Mouse (Mus musculus) left cerebral cortex, adult 11 months (tissue): ENCODE results near the gene Sox5.

Experiments
- DNase-seq: peaks from one replicate; pipeline ENCODE4 v3.0.0; 2022; ENCODE audit warnings: low spot score

The Sox5 gene

DNA sequence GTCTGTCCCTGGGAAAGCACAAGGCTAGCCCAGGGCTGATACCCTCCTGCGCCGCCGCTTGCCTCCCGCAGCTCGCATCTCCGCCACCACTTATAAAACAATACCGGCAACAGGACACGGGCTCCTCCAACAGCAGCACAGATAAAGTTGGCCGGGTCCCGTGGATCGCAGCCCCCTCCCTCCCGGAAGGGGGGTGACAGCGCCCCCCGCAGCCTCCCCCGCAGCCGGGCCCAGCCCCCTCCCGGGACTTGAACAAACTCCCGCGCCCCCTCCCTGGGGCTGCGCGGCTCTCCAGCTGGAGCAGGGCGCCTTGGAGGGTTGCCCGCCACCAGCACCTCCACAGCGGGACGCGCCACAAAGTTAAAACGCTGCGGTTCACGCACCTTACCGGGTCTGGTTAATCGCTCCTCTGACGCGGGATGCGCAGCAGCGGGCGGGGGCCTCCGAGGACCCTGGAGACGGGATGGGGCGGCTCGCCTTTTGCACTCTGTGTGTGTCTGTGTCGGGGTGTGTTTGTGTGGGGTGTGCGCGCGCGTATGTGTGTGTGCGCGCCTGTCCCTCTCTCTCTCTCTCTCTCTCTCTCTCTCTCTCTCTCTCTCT, at the start of gene Sox5:
TSS of gene Sox5 (minus strand) at position 547 of the 600 bp plus-strand sequence.
- peak; percentile 9 for DNase-seq

DNA sequence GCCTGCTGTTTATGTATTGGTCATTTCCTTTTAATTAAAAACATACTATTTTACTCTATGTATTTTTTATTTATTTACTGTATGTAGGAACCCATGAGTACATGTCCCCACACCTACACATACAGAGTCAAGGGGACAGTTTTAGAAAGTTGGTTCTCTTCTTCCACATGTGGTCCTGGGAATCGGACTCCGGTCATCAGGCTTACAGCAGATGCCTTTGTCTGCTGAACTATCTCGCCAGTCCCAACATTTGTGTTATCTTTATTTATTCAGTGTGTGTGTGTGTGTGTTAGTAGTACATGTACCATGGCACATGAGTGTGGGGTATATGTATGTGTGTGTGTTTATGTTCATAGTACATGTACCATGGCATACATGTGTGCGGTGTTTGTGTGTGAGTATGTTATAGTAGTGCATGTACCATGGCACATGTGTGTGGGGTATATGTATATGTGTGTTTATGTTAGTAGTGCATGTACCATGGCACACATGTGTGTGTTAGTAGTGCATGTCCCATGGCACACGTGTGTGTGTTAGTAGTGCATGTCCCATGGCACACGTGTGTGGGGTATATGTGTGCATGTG, 43.3 kb upstream of the Sox5 start:
- no peak for DNase-seq

DNA sequence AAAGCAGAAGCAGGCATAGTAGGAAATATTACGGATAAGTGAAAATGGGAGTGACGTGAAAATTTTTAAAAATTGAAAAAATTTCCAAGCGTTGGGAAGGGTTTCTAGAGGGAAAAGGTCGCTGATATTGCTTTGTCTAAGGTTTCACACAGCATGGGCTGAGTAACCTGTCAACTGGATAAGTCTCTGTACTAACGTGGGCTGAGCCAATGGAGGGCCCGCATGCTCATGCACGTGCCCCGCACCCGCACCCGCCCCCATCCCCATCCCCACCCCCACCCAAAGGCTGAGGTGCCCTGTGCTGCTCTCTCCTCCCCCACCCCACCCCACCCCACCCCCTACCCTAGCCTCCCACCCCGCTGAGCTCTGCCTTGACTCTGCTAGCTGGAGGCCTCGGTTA, 42.4 kb upstream of the Sox5 start:
- no peak for DNase-seq

DNA sequence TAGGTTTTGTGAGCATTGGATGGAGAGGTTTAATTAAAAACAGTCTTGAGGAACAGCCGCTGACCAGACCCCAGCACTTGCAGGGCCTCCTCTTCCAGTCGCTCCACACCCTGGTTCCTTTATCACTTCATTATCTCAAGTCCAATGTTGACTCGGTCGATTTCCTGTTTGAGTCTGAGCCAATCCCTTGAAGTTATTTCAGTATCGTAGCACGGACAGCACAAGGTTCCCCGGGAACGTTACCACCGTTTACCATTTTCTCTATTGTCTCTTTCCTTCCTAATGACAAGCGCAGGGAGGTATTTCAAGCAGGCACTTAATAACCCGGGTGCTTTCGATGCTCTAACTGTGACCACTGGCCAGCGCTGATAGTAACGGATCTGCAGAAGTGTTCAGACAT, 40.8 kb upstream of the Sox5 start:
- DNase-seq: no peak

DNA sequence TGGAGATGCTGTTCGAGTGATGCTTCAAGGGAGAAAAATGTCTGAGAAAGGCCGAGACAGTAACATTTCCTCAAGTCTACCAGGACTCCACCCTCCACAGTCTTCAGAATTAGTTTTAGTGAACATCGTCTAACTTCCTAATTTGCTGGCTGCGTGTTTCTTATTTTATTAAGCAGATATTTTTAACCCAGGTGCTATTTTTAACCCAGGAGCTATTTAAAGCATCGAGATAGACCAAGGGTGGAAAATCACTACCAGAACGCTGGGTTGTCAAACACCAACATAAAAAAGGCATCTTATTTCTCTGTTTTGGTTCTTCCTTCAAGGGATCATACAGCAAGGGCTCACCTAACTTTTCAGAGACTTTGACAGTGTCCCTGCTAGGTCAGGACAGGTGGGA, 39.2 kb upstream of the Sox5 start:
- DNase-seq: no peak

DNA sequence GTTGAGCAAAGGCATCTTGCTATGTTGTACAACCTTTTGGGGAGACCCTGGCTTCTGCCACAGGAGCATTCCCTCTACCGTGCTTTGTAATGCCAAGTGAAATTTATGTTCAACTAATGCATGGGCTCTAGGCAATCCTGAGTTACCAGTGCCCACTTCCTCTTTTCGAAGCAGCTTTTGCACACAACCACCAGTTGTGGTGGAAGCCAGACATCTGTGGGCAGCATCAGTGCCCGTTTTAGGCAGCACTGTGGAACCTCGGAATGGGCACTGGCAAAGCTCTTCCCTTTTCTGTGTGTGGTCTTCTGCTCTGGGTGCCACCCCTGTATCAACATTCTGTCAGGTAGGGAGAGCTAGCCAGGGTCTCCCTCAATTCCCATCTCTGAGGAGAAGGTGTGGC, 36.2 kb upstream of the Sox5 start:
- DNase-seq: peak; percentile 12

DNA sequence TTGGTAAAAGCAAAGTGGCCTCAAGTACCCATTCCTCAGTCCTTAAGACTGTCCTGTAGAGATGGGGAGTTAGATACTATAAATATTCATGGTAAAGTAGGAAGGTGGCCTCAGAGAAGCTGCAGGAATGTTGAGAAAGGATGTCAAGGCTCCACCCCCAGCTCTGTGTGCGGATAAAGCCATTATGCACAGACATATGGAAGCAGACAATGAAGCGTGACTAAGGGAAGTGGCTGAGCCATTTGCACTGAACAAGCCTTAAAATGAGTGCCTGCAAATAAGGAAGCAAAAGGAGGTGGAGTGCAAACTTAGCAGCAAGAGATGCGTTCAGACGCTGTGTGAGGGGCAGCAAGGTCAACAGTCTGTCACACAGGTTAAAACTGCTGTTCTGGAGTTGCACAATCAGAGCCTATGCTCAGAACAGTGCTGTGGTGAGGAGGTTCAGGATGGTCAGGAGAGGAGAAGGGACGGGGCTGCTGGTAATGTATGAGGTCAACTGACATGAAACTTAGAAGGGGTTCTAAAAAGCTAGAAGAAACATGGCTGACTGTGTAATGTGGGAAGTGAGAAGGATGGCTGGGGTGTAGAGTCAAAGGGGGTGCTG, 35.7 kb upstream of the Sox5 start:
- no peak for DNase-seq

DNA sequence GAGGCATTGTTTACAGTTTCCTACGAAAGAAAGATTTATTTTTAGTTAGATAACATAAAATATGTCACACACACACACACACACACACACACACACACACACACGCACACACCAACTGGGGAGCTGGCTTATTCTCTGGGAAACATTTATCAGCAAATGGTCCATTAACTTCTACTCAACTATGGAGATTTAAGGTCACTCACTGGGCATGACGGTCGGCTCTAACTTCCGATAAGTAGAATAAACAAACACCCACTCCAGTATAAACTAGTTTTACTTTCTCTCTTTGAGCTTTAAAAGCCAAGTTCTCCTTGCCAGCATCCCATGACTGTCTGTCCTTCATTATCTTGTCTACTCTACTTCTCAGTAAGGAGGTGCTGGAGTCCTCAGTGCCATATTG, 33.8 kb upstream of the Sox5 start:
- no peak for DNase-seq

DNA sequence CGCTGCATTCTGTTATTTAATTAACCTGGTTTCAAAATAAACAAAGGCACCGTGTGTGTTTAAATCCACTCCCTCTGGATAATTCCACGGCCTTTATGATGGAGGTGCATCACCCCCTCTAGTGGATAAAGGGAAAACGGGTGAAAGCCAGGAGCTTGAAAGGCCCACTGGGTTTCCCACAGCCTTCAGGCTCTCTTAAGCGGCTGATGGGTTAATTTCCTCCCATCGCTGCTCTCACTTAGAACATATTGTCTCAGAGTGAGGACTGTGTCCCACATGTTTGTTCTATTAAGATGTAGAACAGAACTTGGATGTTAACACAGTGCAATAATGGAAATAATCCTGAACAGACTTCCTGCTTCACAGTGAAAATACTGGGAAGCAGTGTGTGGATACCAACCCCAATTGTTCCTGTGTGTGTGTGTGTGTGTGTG, 33.2 kb upstream of the Sox5 start:
- DNase-seq: peak; percentile 17

DNA sequence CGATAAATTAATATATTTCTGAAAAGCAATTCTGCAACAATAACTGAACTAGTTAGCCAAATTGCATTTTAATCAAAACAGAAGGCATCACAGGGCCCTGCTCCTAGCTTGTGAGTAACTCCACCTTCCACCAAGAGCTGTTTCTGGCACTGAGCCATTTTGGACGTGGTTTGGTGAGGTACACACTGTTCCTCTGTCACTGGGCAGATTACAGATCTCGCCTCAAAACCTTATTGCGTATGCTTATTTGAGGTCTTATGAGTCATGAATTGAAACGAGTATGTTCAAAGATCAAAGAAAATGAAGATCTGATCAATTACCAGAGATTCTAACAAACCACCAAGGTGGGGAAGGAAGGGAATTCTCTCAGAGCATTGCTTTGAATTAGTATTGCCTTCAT, 22.5 kb upstream of the Sox5 start:
- no peak for DNase-seq

DNA sequence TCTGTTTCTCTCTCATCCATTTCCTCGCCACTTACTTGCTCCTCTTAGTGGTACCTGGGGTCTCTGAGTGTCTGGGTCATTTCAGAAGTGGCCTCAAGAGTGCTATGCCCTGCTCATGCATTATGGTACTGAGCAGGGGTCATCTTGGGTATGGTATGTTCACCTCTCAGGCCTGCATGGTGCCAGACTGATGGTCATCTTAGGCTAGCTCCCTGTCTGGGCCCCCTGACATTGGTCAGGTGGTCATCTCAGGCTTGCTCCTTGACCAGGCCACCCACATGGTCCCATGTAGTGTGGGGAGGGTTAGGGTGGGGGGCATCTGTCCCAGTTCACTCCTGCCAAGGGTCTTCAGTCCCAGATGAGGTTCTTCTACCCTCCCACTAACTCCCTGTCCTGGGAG, 21.3 kb upstream of the Sox5 start:
- DNase-seq: no peak

DNA sequence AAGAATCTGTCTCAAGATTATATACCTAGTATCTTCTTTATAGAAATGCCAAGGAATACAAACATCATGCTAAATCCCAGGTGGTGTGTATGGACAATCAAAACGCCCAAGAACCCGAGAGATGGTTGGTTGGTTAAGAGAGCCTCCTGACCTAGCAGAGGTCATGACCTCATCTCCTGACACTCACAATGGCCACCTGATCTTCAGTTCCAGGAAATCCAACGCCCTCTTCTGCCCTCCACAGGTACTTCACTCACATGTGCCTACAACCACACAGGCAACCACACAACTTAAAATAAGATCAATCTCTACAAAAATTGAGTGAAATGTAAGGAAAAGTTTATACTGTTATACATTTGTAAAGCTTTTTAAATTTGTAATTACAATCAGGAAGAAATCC, 12.6 kb upstream of the Sox5 start:
- no peak for DNase-seq

DNA sequence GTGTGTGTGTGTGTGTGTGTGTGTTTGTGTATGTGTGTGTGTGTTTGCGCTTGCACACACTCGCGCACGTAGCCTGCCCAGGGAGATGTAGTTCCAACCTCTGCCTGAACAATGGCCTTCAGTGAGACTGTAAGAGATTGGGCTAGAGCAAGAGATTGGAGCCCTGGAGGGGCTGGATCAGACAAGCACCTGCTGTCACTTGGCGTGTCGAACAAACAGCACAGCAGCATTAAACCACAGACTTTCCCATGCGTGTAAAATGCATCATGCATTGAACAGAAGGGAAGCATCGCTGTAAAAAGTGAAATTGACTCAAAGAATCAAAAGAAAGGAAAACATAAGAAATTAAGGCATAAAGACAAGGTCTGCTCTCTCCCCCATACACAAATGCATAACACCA, 11.1 kb upstream of the Sox5 start:
- DNase-seq: no peak

DNA sequence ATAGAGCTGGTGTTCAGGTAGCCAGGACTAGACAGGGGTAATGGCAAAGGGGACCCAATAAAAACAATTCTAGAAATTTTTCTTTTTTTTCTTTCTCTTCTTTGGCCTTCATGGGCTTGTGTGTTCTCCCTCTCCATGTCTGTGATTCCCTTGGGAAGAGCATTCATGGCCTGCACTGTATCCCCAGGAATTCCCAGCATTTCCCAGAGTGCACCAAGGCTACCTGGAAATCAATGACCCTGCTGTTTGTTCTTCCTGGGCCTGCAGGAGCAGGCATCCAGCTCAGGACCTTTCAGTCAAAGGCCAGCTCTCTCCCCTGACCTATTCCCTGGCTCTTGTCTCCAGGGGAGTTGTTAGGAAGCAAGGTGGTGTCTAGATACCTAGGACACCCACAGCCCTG, 1.5 kb upstream of the Sox5 start:
- no peak for DNase-seq

DNA sequence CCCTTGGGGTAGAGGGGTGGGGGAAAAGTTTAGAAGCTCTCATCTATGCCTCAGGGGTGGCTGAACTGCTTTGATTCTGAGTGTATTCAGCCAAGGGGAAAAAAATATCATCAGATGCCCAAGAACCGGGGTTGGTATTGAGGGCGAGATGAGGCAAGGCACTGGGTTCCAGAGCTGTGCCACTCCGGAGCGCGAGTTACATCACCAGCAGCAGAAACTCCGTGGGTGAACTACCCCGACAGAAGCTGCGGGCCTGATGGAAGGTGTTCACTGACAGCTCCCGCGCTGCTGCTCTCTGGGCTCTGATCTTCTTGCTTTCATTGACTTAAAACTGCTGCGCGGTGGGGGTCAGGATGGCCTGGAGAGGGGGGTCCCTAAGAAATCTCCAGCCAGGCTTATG, 1.1 kb upstream of the Sox5 start:
- no peak for DNase-seq

DNA sequence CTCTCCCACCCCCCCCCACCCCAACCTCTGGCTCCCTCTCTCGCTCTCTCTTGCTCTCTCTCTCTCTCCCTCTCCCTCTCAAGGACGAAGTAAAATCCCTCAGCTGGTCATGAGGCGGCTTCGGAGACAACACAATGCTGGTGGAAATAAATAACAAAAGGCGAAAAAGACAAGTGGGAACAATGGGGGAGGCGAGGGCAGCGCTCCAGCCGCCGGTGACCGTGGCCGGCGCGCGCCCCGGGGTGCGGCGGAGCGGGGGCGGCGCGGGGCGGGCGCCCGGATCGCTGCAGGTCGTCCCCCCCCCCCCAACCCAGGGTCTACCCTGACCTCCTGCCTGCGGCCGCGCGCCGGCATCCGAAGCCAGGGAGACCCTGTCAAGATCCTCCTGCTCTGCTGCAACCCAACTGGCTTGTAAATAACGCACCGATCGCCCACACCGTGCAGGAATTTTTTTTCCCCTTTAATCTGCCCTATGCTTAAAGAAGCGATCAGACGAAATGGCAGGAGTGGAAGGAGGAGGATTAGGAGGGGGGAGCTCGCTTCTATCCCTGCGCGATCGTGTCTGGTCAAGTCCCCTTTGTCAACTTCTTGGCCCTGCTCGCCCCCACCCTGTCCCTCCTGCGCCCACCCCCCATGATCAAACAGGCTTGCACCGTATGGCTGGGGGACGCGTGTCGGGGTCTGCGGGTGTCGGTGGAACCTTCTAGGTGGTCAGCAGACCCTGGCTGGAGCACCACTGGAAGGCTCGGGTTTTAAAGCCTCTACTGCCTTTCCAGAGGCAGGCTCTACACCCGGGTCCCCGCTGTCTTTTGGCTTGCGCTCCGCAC, 467 bp upstream of the Sox5 start:
- no peak for DNase-seq

DNA sequence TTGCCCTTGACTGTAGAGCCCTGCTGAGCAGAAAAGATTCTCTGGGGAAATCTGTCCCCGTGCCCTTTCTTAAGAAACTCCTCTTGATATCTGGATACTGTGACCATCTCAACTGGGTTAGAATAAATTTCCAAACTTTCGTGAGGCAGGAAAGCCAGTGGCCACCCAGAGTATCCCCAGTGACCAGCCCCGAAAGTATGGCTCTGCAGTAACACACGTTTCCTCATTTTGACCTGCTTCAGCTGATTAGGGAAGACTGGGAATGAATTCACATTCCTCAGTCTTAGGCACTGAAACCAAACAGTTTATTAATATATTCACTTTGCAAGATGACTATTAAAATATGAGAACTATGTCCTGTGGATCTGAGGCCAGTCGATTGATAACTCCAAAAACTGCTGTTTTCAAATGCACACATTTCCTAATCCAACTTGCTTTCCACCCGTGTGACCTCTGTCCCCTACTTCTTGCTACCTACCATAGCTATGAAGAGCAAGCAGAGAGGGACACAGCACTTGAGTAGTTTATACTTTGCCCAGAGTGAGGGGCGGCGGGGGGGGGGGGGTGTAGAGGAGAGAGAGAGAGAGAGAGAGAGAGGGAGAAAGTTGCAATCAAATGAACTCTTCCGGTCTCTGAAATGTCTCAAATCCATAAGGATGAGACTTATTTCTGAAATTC, 1.0 kb downstream of the Sox5 start:
- no peak for DNase-seq

DNA sequence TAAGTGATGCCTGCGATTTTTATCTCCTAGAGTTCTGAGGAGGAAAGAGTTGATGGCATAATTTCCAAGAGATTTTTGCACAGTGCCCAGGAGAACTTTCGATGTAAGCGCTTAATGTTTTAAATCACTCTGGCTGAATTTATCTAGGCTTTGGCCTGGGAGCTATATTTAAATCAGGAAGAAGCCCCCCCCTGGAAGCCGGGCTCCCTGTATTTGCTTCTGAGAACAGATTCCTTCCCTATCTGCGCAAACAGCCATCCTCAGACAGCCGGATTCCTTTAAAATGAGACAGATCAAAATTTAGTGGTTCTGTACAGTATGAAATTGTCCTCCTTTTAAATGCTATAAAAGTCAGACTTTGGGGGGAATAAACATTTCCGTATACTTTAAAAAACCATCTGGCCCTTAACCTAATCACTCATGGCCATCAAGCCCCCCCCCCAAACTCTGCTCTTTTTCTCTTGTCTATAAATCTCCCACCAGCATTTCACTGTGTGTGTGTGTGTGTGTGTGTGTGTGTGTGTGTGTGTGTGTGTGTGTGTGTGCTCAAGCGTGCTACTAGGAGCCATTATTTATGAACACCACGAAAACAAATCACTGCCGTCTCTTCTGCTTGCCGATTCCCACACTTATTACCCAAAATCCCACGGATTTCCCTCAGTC, 1.7 kb downstream of the Sox5 start:
- DNase-seq: no peak

DNA sequence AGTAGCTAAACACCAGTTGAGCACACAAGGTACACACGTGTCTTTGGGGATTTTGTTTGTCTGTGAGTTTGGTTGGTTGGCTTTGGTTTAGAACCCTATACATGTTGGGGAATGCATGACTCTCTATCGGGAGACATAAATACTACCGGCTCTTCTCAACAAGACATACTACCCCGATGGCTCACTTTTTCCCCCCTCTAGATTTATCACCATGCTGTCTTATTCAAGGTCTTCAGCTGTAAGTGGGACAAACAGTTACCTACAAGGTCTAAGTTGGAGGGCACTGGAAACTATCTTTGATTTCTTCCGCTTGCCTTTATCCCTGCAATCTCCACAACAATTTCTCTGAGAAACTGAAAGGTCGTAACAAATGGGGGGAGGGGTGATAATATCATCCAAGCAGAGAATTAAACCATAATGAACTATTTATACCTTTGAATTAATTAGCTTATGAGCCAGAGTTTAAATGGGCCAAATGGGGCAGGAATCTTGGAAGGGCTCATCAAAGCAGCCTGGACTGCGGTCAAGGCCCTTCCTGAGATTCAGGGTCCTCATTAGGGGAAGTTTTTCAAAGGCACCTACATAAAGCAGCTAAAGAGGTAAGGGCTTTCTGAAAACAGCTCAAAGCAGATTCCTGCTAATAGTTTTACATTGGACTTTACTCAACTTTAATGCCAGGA, 4.3 kb downstream of the Sox5 start:
- no peak for DNase-seq

DNA sequence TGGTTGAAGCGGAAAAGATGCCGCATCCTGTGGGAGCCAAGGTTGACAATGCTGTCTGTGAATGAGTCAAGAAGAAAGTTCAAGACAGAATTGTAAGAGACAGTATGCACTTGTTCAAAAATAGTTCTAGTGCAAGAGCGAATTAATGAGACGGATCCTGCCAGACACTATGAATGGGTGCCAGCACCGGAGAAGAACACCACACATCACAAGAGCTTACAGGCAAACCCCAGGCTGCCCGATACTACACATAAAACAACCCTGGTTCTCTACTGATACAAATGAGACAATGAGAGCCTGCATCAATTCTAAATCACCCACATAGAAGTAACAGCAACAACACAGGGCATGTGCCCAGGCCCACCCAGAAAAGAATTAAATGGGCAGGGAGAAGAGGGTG, 8.0 kb downstream of the Sox5 start:
- no peak for DNase-seq

DNA sequence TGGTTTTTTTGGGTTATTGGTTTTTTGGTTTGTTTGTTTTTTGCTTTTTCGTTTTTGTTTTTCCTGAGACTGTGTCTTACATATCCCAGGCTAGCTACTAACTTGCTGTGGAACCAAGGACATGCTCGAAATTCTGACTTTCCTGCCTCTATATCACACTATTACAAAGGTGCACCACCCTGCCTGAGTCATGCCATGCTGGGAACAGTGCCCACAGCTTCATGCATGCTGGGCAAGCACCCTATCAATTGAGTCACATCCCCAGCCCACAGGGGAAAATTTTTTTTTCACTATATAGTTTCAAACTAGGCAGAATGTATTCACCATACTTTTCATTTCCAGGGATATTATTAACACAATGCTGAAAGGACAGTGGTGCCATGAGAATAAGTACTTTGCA, 8.8 kb downstream of the Sox5 start:
- no peak for DNase-seq
